Mouse (Mus musculus): ENCODE data around the gene Arl14ep. TPM values are rescaled to one million over a fixed set of nuclear protein-coding genes. Genes with fewer than 3 reads are reported as not detected.
A peak's percentile ranks its signal among the peaks of the same experiment; 100 is the strongest.

Arl14ep gene
- polyA plus RNA-seq, 1 experiment from 2014 or later: 31.7 TPM

- Histone ChIP-seq H3K36me3 (ENCODE audit: control insufficient read depth, insufficient read depth, low read length) (no peaks in the 10 kb centered on the region), H3K4me1 (ENCODE audit: control insufficient read depth, insufficient read depth, low read depth, low read length) (no peaks in the 10 kb centered on the region), H3K4me2 (ENCODE audit: low read length) (no peak overlapping the region), H3K4me3 (ENCODE audit: low read length) (no peak overlapping the region), H3K27ac (ENCODE audit: low read depth, low read length) (no peak overlapping the region), H3K9me3 (ENCODE audit: control insufficient read depth, low read length) (no peaks in the 10 kb centered on the region), H3K9ac (ENCODE audit: low read depth, low read length) (no peak overlapping the region), H3K27me3 (replicated peaks; ENCODE audit: control insufficient read depth, insufficient read depth, low read length) (no peaks in the 10 kb centered on the region)
- ATAC-seq: no peak
- 92% methylated on average over 2 of the region's 2 CpGs for whole genome bisulfite sequencing
These were observed 10.7 kb upstream of the Arl14ep start for GRCm38 (mm10) chr2:106984945-106985344.

GRCm38 (mm10) chr2:106982503-106982902 is 8.3 kb upstream of the Arl14ep start:
- H3K4me1 ChIP-seq (ENCODE audit: control insufficient read depth, insufficient read depth, low read depth, low read length): no peaks in the 10 kb centered on the region
- H3K27ac ChIP-seq (ENCODE audit: low read depth, low read length): no peak overlapping the region
- WGBS: 50% methylated on average over 6 of the region's 6 CpGs

GRCm38 (mm10) chr2:106976472-106976871 is 2.2 kb upstream of the Arl14ep start:
- H3K9me3 ChIP-seq (ENCODE audit: control insufficient read depth, low read length): no peaks in the 10 kb centered on the region
- H3K4me2 ChIP-seq (ENCODE audit: low read length): no peak overlapping the region
- ATAC-seq: no peak
- H3K36me3 ChIP-seq (ENCODE audit: control insufficient read depth, insufficient read depth, low read length): no peaks in the 10 kb centered on the region
- peaks cover 3% of the 10 kb centered on the region; the same call in 1 of the 2 replicates for H3K4me1 ChIP-seq (ENCODE audit: control insufficient read depth, insufficient read depth, low read depth, low read length)
- 93% methylated on average over 3 of the region's 3 CpGs for WGBS
- no peak overlapping the region for H3K9ac ChIP-seq (ENCODE audit: low read depth, low read length)
- no peaks in the 10 kb centered on the region for H3K27me3 ChIP-seq (replicated peaks; ENCODE audit: control insufficient read depth, insufficient read depth, low read length)
- H3K27ac ChIP-seq (ENCODE audit: low read depth, low read length): no peak overlapping the region
- H3K4me3 ChIP-seq (ENCODE audit: low read length): no peak overlapping the region

More at GRCm38 (mm10) chr2:106982503-106982902, 8.3 kb upstream of the Arl14ep start:
- H3K9me3 ChIP-seq (ENCODE audit: control insufficient read depth, low read length): no peaks in the 10 kb centered on the region
- no peak overlapping the region for H3K4me2 ChIP-seq (ENCODE audit: low read length)
- H3K9ac ChIP-seq (ENCODE audit: low read depth, low read length): no peak overlapping the region
- no peaks in the 10 kb centered on the region for H3K27me3 ChIP-seq (replicated peaks; ENCODE audit: control insufficient read depth, insufficient read depth, low read length)
- no peaks in the 10 kb centered on the region for H3K36me3 ChIP-seq (ENCODE audit: control insufficient read depth, insufficient read depth, low read length)
- no peak overlapping the region for H3K4me3 ChIP-seq (ENCODE audit: low read length)
- 0 out of 2 replicates have a peak, but pooled peaks have one; percentile 45 for ATAC-seq

GRCm38 (mm10) chr2:106973332-106973958 is 779 bp downstream of the Arl14ep start:
- Histone ChIP-seq H3K9ac (ENCODE audit: low read depth, low read length) (peak overlapping the region; percentile 94), H3K4me3 (ENCODE audit: low read length) (peak overlapping the region; percentile 68), H3K27ac (ENCODE audit: low read depth, low read length) (no peak overlapping the region), H3K36me3 (ENCODE audit: control insufficient read depth, insufficient read depth, low read length) (no peaks in the 10 kb centered on the region; the same call in none of the 2 replicates), H3K9me3 (ENCODE audit: control insufficient read depth, low read length) (no peaks in the 10 kb centered on the region), H3K27me3 (replicated peaks; ENCODE audit: control insufficient read depth, insufficient read depth, low read length) (no peaks in the 10 kb centered on the region), H3K4me2 (ENCODE audit: low read length) (peak overlapping the region; percentile 70), H3K4me1 (ENCODE audit: control insufficient read depth, insufficient read depth, low read depth, low read length) (peaks cover 3% of the 10 kb centered on the region; the same call in 1 of the 2 replicates)
- WGBS: 70% methylated on average over 17 of the region's 17 CpGs
- ATAC-seq: no peak; the same call in 1 of the 2 replicates

- H3K27ac ChIP-seq (ENCODE audit: low read depth, low read length): no peak overlapping the region
- no peaks in the 10 kb centered on the region; the same call in none of the 2 replicates for H3K36me3 ChIP-seq (ENCODE audit: control insufficient read depth, insufficient read depth, low read length)
- peaks cover 6% of the 10 kb centered on the region for H3K4me1 ChIP-seq (ENCODE audit: control insufficient read depth, insufficient read depth, low read depth, low read length)
- no peak for ATAC-seq
- H3K9ac ChIP-seq (ENCODE audit: low read depth, low read length): no peak overlapping the region
- WGBS: 96% methylated on average over 6 of the region's 6 CpGs
- no peaks in the 10 kb centered on the region for H3K27me3 ChIP-seq (replicated peaks; ENCODE audit: control insufficient read depth, insufficient read depth, low read length)
- peak overlapping the region; percentile 70; the same call in 1 of the 2 replicates for H3K4me2 ChIP-seq (ENCODE audit: low read length)
- H3K4me3 ChIP-seq (ENCODE audit: low read length): no peak overlapping the region
- H3K9me3 ChIP-seq (ENCODE audit: control insufficient read depth, low read length): no peaks in the 10 kb centered on the region
These were observed 1.4 kb downstream of the Arl14ep start for GRCm38 (mm10) chr2:106972851-106973250.

- Histone ChIP-seq H3K9me3 (ENCODE audit: control insufficient read depth, low read length) (no peaks in the 10 kb centered on the region), H3K4me3 (ENCODE audit: low read length) (no peak overlapping the region), H3K4me2 (ENCODE audit: low read length) (no peak overlapping the region), H3K9ac (ENCODE audit: low read depth, low read length) (no peak overlapping the region), H3K36me3 (ENCODE audit: control insufficient read depth, insufficient read depth, low read length) (peaks cover 9% of the 10 kb centered on the region), H3K27ac (ENCODE audit: low read depth, low read length) (no peak overlapping the region), H3K27me3 (replicated peaks; ENCODE audit: control insufficient read depth, insufficient read depth, low read length) (no peaks in the 10 kb centered on the region), H3K4me1 (ENCODE audit: control insufficient read depth, insufficient read depth, low read depth, low read length) (peaks cover 6% of the 10 kb centered on the region)
- no peak for ATAC-seq
- WGBS: 99% methylated on average over 12 of the region's 12 CpGs
These were observed 3.3 kb downstream of the Arl14ep start for GRCm38 (mm10) chr2:106970971-106971370.

- Histone ChIP-seq H3K27me3 (replicated peaks; ENCODE audit: control insufficient read depth, insufficient read depth, low read length) (no peaks in the 10 kb centered on the region), H3K27ac (ENCODE audit: low read depth, low read length) (no peak overlapping the region; the same call in 1 of the 2 replicates), H3K36me3 (ENCODE audit: control insufficient read depth, insufficient read depth, low read length) (peaks cover 20% of the 10 kb centered on the region), H3K4me3 (ENCODE audit: low read length) (no peak overlapping the region), H3K4me2 (ENCODE audit: low read length) (no peak overlapping the region), H3K9ac (ENCODE audit: low read depth, low read length) (no peak overlapping the region), H3K4me1 (ENCODE audit: control insufficient read depth, insufficient read depth, low read depth, low read length) (peaks cover 6% of the 10 kb centered on the region), H3K9me3 (ENCODE audit: control insufficient read depth, low read length) (no peaks in the 10 kb centered on the region)
- 63% methylated on average over 6 of the region's 6 CpGs for WGBS
- peak; percentile 72; the same call in 1 of the 2 replicates for ATAC-seq
These were observed 5.9 kb downstream of the Arl14ep start for GRCm38 (mm10) chr2:106968320-106968719.

- Histone ChIP-seq H3K9me3 (ENCODE audit: control insufficient read depth, low read length) (no peaks in the 10 kb centered on the region), H3K27me3 (replicated peaks; ENCODE audit: control insufficient read depth, insufficient read depth, low read length) (no peaks in the 10 kb centered on the region), H3K4me1 (ENCODE audit: control insufficient read depth, insufficient read depth, low read depth, low read length) (peaks cover 3% of the 10 kb centered on the region; the same call in 1 of the 2 replicates), H3K36me3 (ENCODE audit: control insufficient read depth, insufficient read depth, low read length) (peaks cover 22% of the 10 kb centered on the region), H3K4me3 (ENCODE audit: low read length) (no peak overlapping the region), H3K4me2 (ENCODE audit: low read length) (no peak overlapping the region), H3K27ac (ENCODE audit: low read depth, low read length) (no peak overlapping the region), H3K9ac (ENCODE audit: low read depth, low read length) (no peak overlapping the region)
- whole genome bisulfite sequencing: 92% methylated on average over 3 of the region's 3 CpGs
- no peak for ATAC-seq
These were observed 10.7 kb downstream of the Arl14ep start for GRCm38 (mm10) chr2:106963560-106963959.

- Histone ChIP-seq H3K27me3 (replicated peaks; ENCODE audit: control insufficient read depth, insufficient read depth, low read length) (no peaks in the 10 kb centered on the region), H3K36me3 (ENCODE audit: control insufficient read depth, insufficient read depth, low read length) (peaks cover 15% of the 10 kb centered on the region), H3K27ac (ENCODE audit: low read depth, low read length) (no peak overlapping the region), H3K9me3 (ENCODE audit: control insufficient read depth, low read length) (no peaks in the 10 kb centered on the region), H3K4me3 (ENCODE audit: low read length) (no peak overlapping the region), H3K4me1 (ENCODE audit: control insufficient read depth, insufficient read depth, low read depth, low read length) (no peaks in the 10 kb centered on the region), H3K9ac (ENCODE audit: low read depth, low read length) (no peak overlapping the region), H3K4me2 (ENCODE audit: low read length) (no peak overlapping the region)
- 71% methylated on average over 3 of the region's 3 CpGs for WGBS
- peak; percentile 42; the same call in 1 of the 2 replicates for ATAC-seq
These were observed 12.6 kb downstream of the Arl14ep start for GRCm38 (mm10) chr2:106961650-106962049.
